Mouse (Mus musculus): ENCODE measurements around the gene Micu1. TPM values are rescaled to one million over a fixed set of nuclear protein-coding genes. Genes with fewer than 3 reads are reported as not detected.

The Micu1 gene
- polyA plus RNA-seq, 1 experiment = 22.9 TPM

- Histone ChIP-seq H3K4me1 (ENCODE audit: control insufficient read depth, insufficient read depth, low read length) (peaks cover 4% of the 10 kb centered on the region), H3K27me3 (ENCODE audit: control insufficient read depth, insufficient read depth, low read length, poor library complexity, severe bottlenecking) (no peaks in the 10 kb centered on the region), H3K36me3 (ENCODE audit: control insufficient read depth, insufficient read depth, low read length, poor library complexity, severe bottlenecking) (no peaks in the 10 kb centered on the region), H3K9ac (ENCODE audit: low read depth, poor library complexity, severe bottlenecking) (no peak overlapping the region), H3K27ac (ENCODE audit: insufficient read depth, low read length) (no peak overlapping the region), H3K4me3 (ENCODE audit: low read depth, low read length) (no peak overlapping the region), H3K9me3 (replicated peaks; ENCODE audit: control insufficient read depth, insufficient read depth, low read length, poor library complexity, severe bottlenecking) (no peaks in the 10 kb centered on the region)
- TF ChIP-seq CTCF (IDR thresholded peaks at IDR 0.05; ENCODE audit: low read depth, low read length) (no peak), EP300 (IDR thresholded peaks at IDR 0.05; ENCODE audit: insufficient read depth, low read depth, low read length) (no peak), POLR2A (IDR thresholded peaks at IDR 0.05; ENCODE audit: insufficient read depth, low read length) (no peak)
Measured at GRCm38 (mm10) chr10:59844686-59845085, 142.4 kb downstream of the Micu1 start.

GRCm38 (mm10) chr10:59846416-59846815 lies 144.1 kb downstream of the Micu1 start:
- no peak overlapping the region for H3K27ac ChIP-seq (ENCODE audit: insufficient read depth, low read length)
- H3K27me3 ChIP-seq (ENCODE audit: control insufficient read depth, insufficient read depth, low read length, poor library complexity, severe bottlenecking) = no peaks in the 10 kb centered on the region
- H3K9me3 ChIP-seq (replicated peaks; ENCODE audit: control insufficient read depth, insufficient read depth, low read length, poor library complexity, severe bottlenecking) = no peaks in the 10 kb centered on the region
- peaks cover 4% of the 10 kb centered on the region for H3K4me1 ChIP-seq (ENCODE audit: control insufficient read depth, insufficient read depth, low read length)
- TF ChIP-seq CTCF (IDR thresholded peaks at IDR 0.05; ENCODE audit: low read depth, low read length) (peak; percentile 66), EP300 (IDR thresholded peaks at IDR 0.05; ENCODE audit: insufficient read depth, low read depth, low read length) (no peak)
- H3K36me3 ChIP-seq (ENCODE audit: control insufficient read depth, insufficient read depth, low read length, poor library complexity, severe bottlenecking) = no peaks in the 10 kb centered on the region
- H3K4me3 ChIP-seq (ENCODE audit: low read depth, low read length) = no peak overlapping the region
- H3K9ac ChIP-seq (ENCODE audit: low read depth, poor library complexity, severe bottlenecking) = no peak overlapping the region

- Histone ChIP-seq H3K27ac (ENCODE audit: insufficient read depth, low read length) (no peak overlapping the region), H3K27me3 (ENCODE audit: control insufficient read depth, insufficient read depth, low read length, poor library complexity, severe bottlenecking) (no peaks in the 10 kb centered on the region), H3K9me3 (replicated peaks; ENCODE audit: control insufficient read depth, insufficient read depth, low read length, poor library complexity, severe bottlenecking) (no peaks in the 10 kb centered on the region), H3K4me3 (ENCODE audit: low read depth, low read length) (no peak overlapping the region), H3K4me1 (ENCODE audit: control insufficient read depth, insufficient read depth, low read length) (peaks cover 4% of the 10 kb centered on the region), H3K9ac (ENCODE audit: low read depth, poor library complexity, severe bottlenecking) (no peak overlapping the region), H3K36me3 (ENCODE audit: control insufficient read depth, insufficient read depth, low read length, poor library complexity, severe bottlenecking) (no peaks in the 10 kb centered on the region)
- TF ChIP-seq POLR2A (IDR thresholded peaks at IDR 0.05; ENCODE audit: insufficient read depth, low read length) = no peak
- TF ChIP-seq CTCF (IDR thresholded peaks at IDR 0.05; ENCODE audit: low read depth, low read length) = no peak
- no peak for TF ChIP-seq EP300 (IDR thresholded peaks at IDR 0.05; ENCODE audit: insufficient read depth, low read depth, low read length)
Measured at GRCm38 (mm10) chr10:59848079-59848877, 146.0 kb downstream of the Micu1 start.

DNA sequence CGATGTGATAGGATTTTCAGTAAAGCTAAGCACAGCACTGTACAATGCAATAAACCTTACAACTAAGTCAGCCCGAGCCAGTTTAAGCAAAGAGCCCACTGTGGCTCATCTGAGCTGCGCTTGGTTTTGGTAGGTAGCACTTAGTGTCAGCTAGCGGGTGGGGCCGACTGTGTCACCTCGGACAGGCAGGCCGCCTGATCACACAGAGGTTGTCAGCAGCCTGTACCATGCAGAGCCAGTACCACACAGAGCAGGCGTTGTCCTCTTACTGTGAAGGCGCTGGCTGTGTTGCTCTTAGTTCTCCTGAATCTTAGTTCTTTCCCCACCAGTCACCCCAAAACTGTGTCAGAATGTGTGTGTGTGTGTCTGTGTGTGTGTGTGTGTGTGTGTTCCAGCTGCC lies 146.7 kb downstream of the Micu1 start:
- Histone ChIP-seq H3K4me3 (ENCODE audit: low read depth, low read length) (no peak overlapping the region), H3K36me3 (ENCODE audit: control insufficient read depth, insufficient read depth, low read length, poor library complexity, severe bottlenecking) (no peaks in the 10 kb centered on the region), H3K27ac (ENCODE audit: insufficient read depth, low read length) (no peak overlapping the region), H3K27me3 (ENCODE audit: control insufficient read depth, insufficient read depth, low read length, poor library complexity, severe bottlenecking) (no peaks in the 10 kb centered on the region), H3K4me1 (ENCODE audit: control insufficient read depth, insufficient read depth, low read length) (peaks cover 4% of the 10 kb centered on the region), H3K9ac (ENCODE audit: low read depth, poor library complexity, severe bottlenecking) (no peak overlapping the region), H3K9me3 (replicated peaks; ENCODE audit: control insufficient read depth, insufficient read depth, low read length, poor library complexity, severe bottlenecking) (no peaks in the 10 kb centered on the region)
- TF ChIP-seq EP300 (IDR thresholded peaks at IDR 0.05; ENCODE audit: insufficient read depth, low read depth, low read length) (no peak), POLR2A (IDR thresholded peaks at IDR 0.05; ENCODE audit: insufficient read depth, low read length) (no peak), CTCF (IDR thresholded peaks at IDR 0.05; ENCODE audit: low read depth, low read length) (no peak)

DNA sequence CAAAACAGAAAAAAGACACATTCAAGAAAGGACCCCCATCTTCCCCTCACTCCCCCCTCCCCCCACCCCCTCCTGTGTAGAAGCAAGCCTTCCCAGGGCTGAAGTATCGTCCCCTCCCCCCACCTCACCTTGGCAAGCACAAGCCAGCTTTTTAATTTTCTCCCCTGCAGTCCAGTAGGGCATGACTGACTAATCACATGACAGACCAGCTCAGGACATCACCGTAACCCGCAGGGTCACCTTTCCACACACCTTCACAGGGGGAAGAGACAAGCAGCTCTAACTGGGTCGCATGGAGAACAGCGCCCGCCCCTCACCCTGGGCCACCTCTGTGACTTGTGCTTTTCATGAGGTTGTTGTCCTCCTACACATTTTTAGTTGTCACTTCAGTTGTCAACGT lies 147.1 kb downstream of the Micu1 start:
- Histone ChIP-seq H3K27ac (ENCODE audit: insufficient read depth, low read length) (no peak overlapping the region), H3K4me1 (ENCODE audit: control insufficient read depth, insufficient read depth, low read length) (peaks cover 4% of the 10 kb centered on the region), H3K27me3 (ENCODE audit: control insufficient read depth, insufficient read depth, low read length, poor library complexity, severe bottlenecking) (no peaks in the 10 kb centered on the region), H3K9ac (ENCODE audit: low read depth, poor library complexity, severe bottlenecking) (no peak overlapping the region), H3K4me3 (ENCODE audit: low read depth, low read length) (no peak overlapping the region), H3K36me3 (ENCODE audit: control insufficient read depth, insufficient read depth, low read length, poor library complexity, severe bottlenecking) (no peaks in the 10 kb centered on the region), H3K9me3 (replicated peaks; ENCODE audit: control insufficient read depth, insufficient read depth, low read length, poor library complexity, severe bottlenecking) (no peaks in the 10 kb centered on the region)
- TF ChIP-seq POLR2A (IDR thresholded peaks at IDR 0.05; ENCODE audit: insufficient read depth, low read length) = no peak
- TF ChIP-seq CTCF (IDR thresholded peaks at IDR 0.05; ENCODE audit: low read depth, low read length) = no peak
- TF ChIP-seq EP300 (IDR thresholded peaks at IDR 0.05; ENCODE audit: insufficient read depth, low read depth, low read length) = no peak

GRCm38 (mm10) chr10:59857157-59857556 lies 154.9 kb downstream of the Micu1 start:
- H3K27ac ChIP-seq (ENCODE audit: insufficient read depth, low read length) = no peak overlapping the region
- no peak for TF ChIP-seq POLR2A (IDR thresholded peaks at IDR 0.05; ENCODE audit: insufficient read depth, low read length)
- no peak for TF ChIP-seq CTCF (IDR thresholded peaks at IDR 0.05; ENCODE audit: low read depth, low read length)
- no peak for TF ChIP-seq EP300 (IDR thresholded peaks at IDR 0.05; ENCODE audit: insufficient read depth, low read depth, low read length)
- no peaks in the 10 kb centered on the region for H3K4me1 ChIP-seq (ENCODE audit: control insufficient read depth, insufficient read depth, low read length)

More at GRCm38 (mm10) chr10:59857157-59857556, 154.9 kb downstream of the Micu1 start:
- Histone ChIP-seq H3K27me3 (ENCODE audit: control insufficient read depth, insufficient read depth, low read length, poor library complexity, severe bottlenecking) (no peaks in the 10 kb centered on the region), H3K4me3 (ENCODE audit: low read depth, low read length) (no peak overlapping the region), H3K9me3 (replicated peaks; ENCODE audit: control insufficient read depth, insufficient read depth, low read length, poor library complexity, severe bottlenecking) (no peaks in the 10 kb centered on the region), H3K9ac (ENCODE audit: low read depth, poor library complexity, severe bottlenecking) (no peak overlapping the region), H3K36me3 (ENCODE audit: control insufficient read depth, insufficient read depth, low read length, poor library complexity, severe bottlenecking) (no peaks in the 10 kb centered on the region)

Measured in ES-Bruce4 (cell line).